Mouse (Mus musculus): ENCODE measurements around the gene Carhsp1.

Gene Carhsp1

DNA sequence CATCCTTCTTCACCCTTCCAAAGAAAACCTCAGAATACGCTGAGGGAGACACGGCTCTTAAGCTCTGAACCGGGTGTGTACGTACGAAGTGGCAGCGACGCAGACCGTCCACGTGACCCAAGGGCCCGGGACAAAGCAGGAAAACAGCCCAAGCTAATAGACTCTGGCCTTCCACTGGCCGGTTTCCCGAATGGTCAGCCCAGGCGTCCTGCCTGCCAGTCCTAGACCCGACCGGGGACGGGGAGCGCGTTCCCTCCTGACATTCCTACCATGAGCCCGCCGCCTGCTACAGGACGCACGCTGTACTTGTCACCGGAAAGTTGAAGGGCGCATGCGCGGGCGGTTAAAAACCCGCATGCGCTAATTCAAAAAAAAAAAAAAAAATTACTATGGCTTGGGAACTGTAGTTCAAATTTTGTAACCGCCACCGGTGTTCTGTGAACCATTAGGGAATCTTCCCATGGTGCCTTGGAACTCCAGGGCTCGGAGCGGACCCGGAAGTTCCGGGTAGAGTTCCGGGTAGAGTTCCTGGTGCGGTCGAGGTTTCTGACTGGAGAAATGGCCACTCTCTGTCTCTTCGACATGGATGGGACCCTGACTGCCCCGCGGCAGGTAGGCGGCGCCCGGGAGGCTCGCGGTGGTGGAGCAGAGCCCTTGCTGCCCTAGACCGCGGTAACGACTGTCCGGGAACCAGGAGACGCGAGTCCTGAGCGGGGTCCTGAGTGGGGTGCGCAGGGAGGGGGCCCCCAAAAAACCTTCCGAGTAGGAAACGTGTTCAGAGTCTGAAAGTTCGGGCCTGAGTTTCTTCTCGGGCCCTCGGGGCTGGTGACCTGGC, 34.5 kb downstream of the Carhsp1 start, which contains the start of the genes Pmm2 and Tmem186:
Pmm2 (plus strand) TSS at position 458 of the 835 bp plus-strand sequence.
Tmem186 (minus strand) TSS at position 496 of the 835 bp plus-strand sequence.
- DNase-seq: peak; percentile 88

DNA sequence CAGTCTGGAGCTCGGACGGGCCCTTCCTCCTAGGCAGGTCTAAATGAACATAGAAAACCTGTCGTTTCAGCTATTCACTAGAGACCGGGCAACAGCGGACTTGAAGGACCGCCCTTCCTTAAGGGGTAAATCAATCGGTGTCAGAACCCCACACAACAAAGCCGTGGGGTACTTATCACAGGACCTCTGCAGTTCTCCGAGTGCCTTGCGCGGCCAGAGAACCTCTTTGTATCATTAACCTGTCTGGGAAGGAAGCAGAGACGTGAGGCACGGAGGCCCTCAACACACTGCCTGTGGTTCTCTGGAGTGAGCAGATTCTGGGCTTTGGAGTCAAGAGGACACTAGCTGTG, 35.1 kb downstream of the Carhsp1 start:
- no peak for DNase-seq

DNA sequence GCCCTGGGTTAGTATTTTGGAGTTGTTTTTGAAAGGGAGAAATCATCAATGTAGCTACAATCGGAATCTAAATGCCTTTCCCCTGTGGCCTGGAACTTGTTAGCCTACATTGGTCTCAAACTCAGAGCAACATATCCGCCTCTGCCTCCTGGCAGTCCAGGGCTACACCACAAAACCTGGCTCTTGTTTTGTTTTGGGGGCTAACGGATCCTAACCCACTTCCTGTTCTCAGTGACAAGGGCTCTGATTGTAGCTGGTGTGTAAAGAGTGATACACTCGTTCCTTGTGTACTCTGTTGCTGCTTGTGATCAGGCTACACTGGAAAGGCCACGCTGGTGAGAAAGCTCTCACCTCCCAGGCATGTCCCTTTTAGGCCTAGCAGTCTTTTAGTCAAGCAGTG, 40.5 kb downstream of the Carhsp1 start:
- no peak for DNase-seq

DNA sequence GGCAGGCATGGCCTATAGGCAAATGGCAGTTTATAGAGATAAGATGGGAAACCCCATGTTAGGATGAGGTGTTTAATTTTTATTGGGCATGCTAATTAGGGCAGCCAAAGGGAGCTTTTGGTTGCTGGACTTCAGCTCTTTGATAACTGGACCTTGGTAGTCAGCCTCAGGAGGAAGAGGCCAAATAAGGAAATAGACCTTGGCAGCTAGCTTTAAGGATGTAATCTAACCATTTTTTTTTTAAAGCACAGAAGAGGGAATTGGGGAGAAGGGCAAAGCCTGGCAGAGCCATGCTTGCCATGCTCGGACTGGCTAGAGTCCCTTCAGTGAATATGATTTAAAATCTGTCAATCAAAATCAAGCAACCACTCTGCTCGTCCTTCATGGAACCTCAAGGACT, 41.5 kb downstream of the Carhsp1 start:
- DNase-seq: no peak

DNA sequence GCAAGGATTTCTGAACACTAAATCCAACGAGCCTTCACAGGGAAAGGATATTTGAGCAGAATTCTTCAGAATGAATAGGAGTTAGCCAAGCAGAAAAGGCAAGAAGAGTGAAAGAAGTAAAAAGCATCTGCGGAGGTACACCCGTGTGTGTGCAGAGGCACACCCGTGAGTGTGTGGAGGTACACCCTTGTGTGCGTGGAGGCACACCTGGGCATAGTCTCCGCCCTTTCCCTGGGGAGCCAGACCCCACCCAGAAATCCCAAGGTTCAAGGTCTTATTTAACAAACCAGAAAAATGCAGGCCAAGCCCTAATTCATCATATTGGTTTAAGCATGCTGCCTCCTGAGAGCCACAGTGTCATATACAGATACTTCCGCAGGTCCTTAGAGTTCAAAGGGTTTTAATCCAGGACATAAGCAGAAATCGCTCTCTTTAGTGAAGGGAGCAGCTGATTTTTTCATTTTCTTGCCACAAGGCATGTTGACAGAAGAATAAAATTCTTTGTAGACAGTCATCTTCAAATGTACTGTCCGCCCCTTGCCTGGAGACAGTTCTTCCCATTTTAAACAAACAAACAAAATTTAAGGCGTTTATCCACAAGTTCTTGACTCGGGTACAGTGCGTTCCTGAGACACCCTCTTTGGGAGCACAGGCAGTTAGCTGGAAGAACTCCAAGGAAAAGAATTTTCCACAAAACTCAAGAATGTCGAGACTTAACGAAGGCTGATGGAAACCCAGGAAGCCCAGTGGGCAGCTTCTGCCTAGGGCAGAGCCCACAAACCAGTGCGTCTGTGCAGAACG, 51.4 kb downstream of the Carhsp1 start:
- no peak for DNase-seq

DNA sequence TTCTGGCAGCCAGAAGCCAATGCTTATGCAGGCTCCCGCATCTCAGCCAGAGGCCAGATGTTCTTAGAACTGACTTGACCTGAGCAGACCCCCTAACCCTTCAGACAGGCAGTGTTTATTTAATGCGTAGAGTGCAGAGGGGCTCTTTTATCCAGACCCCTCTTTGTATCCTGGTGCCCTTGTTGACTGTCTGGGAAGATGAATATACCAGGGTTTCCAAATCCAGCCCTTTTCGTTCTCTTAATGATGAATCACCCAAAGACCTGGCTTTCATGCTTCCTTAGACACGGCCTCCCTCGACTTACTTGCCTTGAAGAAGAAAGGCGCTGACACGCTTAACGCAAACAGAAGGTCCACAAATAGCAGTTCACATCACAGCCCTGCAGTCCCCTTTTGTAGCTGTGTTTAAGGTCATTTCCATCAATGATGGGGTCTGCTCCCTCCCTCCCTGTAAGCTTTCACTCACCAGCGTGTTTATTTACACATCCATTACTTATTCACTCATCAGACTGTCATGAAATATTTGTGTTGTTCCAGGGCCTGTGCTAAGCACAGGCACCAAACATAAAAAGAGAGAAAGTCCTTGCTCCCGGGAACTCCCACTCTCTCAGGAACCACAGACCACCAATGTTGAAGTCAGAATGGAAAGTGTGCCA, 52.2 kb downstream of the Carhsp1 start:
- DNase-seq: no peak

DNA sequence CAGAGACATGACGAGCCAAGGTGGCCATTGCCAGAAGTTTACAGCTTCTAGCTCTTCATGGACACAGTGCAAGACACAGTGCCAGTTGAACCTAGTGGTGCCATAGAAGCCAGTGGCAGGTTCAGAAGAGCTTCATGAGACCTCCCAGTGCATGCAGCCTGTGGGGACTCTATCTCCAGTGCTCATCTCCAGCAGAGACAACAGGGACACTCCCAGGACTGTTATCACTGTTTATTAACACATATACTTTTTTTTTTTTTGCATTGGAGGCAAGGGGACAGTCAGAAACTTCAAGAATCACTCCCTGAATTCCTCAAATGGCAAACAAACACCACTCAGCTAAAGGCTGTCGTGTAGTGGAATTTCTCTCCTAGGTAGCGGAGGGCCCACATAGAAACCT, 58.5 kb downstream of the Carhsp1 start:
- DNase-seq: no peak

DNA sequence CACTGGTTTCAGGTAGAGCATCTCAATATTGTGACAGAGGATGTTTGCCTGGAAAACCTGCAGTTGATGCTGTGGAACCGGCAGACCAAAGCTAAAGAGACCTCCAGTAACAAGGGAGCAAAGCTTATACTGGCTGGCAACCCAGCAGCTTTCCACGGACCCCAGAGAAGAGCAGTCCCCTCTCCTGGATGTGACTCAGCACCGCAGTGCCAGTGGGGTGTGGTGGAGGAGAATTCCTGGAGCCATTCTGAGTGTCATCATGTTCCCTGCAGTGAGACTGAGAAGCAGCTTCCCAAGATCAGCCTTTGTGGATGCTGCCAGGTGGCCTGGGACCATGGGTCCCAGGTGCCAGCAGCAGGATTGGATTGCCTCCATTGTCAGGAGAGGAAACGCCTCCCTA, 58.9 kb downstream of the Carhsp1 start:
- DNase-seq: no peak

DNA sequence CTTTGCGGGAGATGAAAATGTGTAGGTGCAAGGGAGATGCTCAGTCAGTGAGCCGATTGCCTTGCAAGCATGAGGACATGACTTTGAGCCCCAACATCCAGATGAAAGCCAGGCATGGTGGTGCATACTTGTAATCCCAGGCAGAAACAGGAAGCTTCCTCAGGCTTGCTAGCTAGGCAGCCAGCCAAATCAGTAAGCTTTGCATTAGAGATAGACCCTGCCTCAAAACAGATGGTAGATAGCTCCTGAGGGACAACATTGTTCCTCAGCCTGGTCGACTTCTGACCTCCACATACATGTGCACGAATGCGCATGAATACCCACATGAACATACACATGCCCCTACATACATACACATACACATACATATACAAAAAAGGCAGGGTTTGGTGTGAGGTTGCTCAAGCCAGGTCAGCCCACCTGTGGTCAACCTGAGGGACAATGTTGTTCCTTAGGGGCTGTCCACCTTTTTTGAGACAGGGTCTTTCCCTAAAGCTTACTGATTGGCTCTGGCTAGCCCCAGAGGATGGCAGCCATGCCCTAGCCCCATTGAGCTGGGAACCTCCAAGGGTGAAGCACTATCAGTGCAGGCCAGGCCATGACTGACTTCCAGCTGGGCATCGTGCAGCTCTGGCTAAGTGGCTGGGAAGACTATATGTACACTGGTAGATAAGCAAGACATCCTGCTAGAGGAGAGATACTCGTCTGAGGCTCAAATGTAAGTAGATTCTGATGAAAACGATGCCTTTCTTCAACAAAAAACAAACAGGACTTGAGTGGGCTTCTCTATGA, 59.5 kb downstream of the Carhsp1 start:
- DNase-seq: no peak

DNA sequence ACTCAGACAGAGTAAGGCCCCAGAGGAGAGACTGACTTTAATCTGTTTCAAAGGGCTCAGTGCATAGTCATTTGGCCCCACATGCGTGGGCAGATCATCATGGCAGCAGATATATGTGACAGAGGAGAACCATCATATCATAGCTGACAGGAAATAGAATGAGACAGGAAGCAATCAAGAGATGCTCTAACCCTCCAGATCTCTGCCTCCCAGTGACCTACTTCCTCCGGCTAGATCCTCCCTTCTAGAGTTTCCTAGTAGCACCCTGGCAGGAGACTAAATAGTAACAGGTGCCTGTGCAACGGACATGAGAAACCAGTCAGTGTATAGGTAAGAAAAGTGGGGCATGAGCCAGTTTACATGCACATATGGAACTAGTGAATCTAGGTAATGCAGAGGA, 61.6 kb downstream of the Carhsp1 start:
- no peak for DNase-seq

Data from right cerebral cortex, postnatal 4 days (tissue).